Mouse (Mus musculus): ENCODE data around the gene 4930455H04Rik.

GRCm38 (mm10) chr3:116991180-116991579 lies 23.1 kb downstream of the 4930455H04Rik start:
- TF ChIP-seq CTCF (conservative IDR thresholded peaks at IDR 0.05; ENCODE audit: insufficient read depth, insufficient read length, low read depth, low read length), result no peak
- no peak for TF ChIP-seq POLR2A (IDR thresholded peaks at IDR 0.05; ENCODE audit: low read depth, low read length)
